Mouse (Mus musculus) myocyte (in vitro differentiated cells): Measurements from ENCODE around the gene Itih4.

Source experiments
- MAX ChIP-seq: IDR thresholded peaks from one replicate; pipeline ENCODE4 v1.6.1; 2011; ENCODE audit warnings: low read depth, mild to moderate bottlenecking, control low read depth
- MYOD1 ChIP-seq, 3 experiments: IDR thresholded peaks; one replicate each; pipeline ENCODE4 v1.6.1; 2011; ENCODE audit warnings: control low read depth in 2 of 3, low read depth in 2 of 3, mild to moderate bottlenecking in 2 of 3, moderate library complexity in 1 of 3; ENCODE audit not compliant: insufficient read length in 2 of 3, control insufficient read depth in 1 of 3
- MYOG ChIP-seq, 3 experiments: IDR thresholded peaks; one replicate each; pipeline ENCODE4 v1.6.1; 2011; ENCODE audit warnings: control low read depth in 2 of 3, low read depth in 2 of 3, mild to moderate bottlenecking in 2 of 3; ENCODE audit not compliant: insufficient read length in 2 of 3, control insufficient read depth in 1 of 3, insufficient read depth in 1 of 3
- POLR2A ChIP-seq: IDR thresholded peaks from one replicate; pipeline ENCODE4 v1.6.1; 2011; ENCODE audit warnings: low read depth, mild to moderate bottlenecking, control low read depth, moderate library complexity; ENCODE audit not compliant: insufficient read length
- REST ChIP-seq: IDR thresholded peaks from one replicate; pipeline ENCODE4 v1.6.1; 2011; ENCODE audit warnings: mild to moderate bottlenecking, control low read depth, moderate library complexity; ENCODE audit not compliant: insufficient read depth, insufficient read length
- SRF ChIP-seq: IDR thresholded peaks from one replicate; pipeline ENCODE4 v1.6.1; 2011; ENCODE audit warnings: low read depth; ENCODE audit not compliant: control insufficient read depth, insufficient read length
- TCF12 ChIP-seq: IDR thresholded peaks from one replicate; pipeline ENCODE4 v1.6.1; 2011; ENCODE audit warnings: mild to moderate bottlenecking, control low read depth; ENCODE audit not compliant: poor library complexity, insufficient read depth, severe bottlenecking

GRCm38 (mm10) chr14:30877827-30878226 lies 8.4 kb upstream of the Itih4 start:
- TF ChIP-seq MAX = no peak
- no peak for TF ChIP-seq POLR2A
- peak in 2 of 3 experiments; percentile 35 to 57 for TF ChIP-seq MYOD1 (IDR thresholded peaks at IDR 0.05; ENCODE audit: control insufficient read depth in 1 of 3, insufficient read length in 2 of 3, low read depth in 2 of 3)
- TF ChIP-seq SRF = no peak
- no peak for TF ChIP-seq TCF12
- no peak for TF ChIP-seq MYOG (IDR thresholded peaks at IDR 0.05; ENCODE audit: control insufficient read depth in 1 of 3, insufficient read depth in 1 of 3, insufficient read length in 2 of 3, low read depth in 2 of 3)
- TF ChIP-seq REST = no peak
